Mouse (Mus musculus) myocyte (in vitro differentiated cells): ENCODE results near the gene Vgll4.

ENCODE experiments used
- MAX ChIP-seq: IDR thresholded peaks from one replicate; pipeline ENCODE4 v1.6.1; 2011; ENCODE audit warnings: low read depth, mild to moderate bottlenecking, control low read depth
- MYOD1 ChIP-seq, 3 experiments: IDR thresholded peaks; one replicate each; pipeline ENCODE4 v1.6.1; 2011; ENCODE audit warnings: control low read depth in 2 of 3, low read depth in 2 of 3, mild to moderate bottlenecking in 2 of 3, moderate library complexity in 1 of 3; ENCODE audit not compliant: insufficient read length in 2 of 3, control insufficient read depth in 1 of 3
- POLR2A ChIP-seq: IDR thresholded peaks from one replicate; pipeline ENCODE4 v1.6.1; 2011; ENCODE audit warnings: low read depth, mild to moderate bottlenecking, control low read depth, moderate library complexity; ENCODE audit not compliant: insufficient read length
- TCF12 ChIP-seq: IDR thresholded peaks from one replicate; pipeline ENCODE4 v1.6.1; 2011; ENCODE audit warnings: mild to moderate bottlenecking, control low read depth; ENCODE audit not compliant: poor library complexity, insufficient read depth, severe bottlenecking

DNA sequence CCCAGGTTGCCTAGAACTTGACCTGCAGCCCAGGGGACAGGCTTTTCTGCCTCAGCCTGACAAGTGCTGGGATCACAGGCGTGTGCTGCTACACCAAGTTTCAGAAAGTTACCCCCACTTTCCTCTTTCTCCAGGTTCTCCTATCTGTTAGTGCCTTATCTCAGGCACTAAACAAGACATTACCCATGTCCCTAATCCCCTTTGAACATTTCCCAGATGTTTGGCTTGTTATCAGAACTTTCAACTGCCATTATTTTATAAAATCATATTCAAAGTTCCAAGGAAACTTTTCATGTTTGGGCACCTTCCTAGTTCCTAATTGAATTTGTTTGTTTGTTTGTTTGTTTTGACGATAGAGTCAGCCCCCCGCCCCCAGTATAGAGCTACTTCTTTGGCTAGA lies 4.0 kb downstream of the Vgll4 start:
- TF ChIP-seq TCF12 (no peak), POLR2A (no peak), MAX (no peak), MYOD1 (IDR thresholded peaks at IDR 0.05; ENCODE audit: control insufficient read depth in 1 of 3, insufficient read length in 2 of 3, low read depth in 2 of 3) (no peak)
